Mouse (Mus musculus) lung, postnatal 0 days (tissue): ENCODE data around the gene Abracl. TPM values are rescaled to one million over a fixed set of nuclear protein-coding genes. Genes with fewer than 3 reads are reported as not detected.

ENCODE experiments used
- ATAC-seq: fragments of 200-750 bp; cut with Nextera tagmentation; 2 replicates; pipeline ENCODE4 v1.8.0; 2017; ENCODE audit warnings: moderate library complexity
- DNase-seq: peaks from one replicate; pipeline ENCODE4 v3.0.0-alpha.2; 2016; ENCODE audit warnings: low spot score
- H3K27ac ChIP-seq: fragments of 300-500 bp; sonication (generic); 2 replicates; pipeline ENCODE4 v1.5.1; 2014; ENCODE audit warnings: antibody characterized with exemption, mild to moderate bottlenecking, low read length, mixed read lengths
- H3K27me3 ChIP-seq: fragments of 300-500 bp; sonication (generic); replicated peaks from 2 replicates; pipeline ENCODE4 v1.6.1; 2014; ENCODE audit warnings: low read length, mixed read lengths; ENCODE audit not compliant: insufficient read depth
- H3K36me3 ChIP-seq: fragments of 300-500 bp; sonication (generic); 2 replicates; pipeline ENCODE4 v1.6.1; 2014; ENCODE audit warnings: low read length, mixed read lengths; ENCODE audit not compliant: insufficient read depth
- H3K4me1 ChIP-seq: fragments of 300-500 bp; sonication (generic); 2 replicates; pipeline ENCODE4 v1.6.1; 2014; ENCODE audit warnings: antibody characterized with exemption, low read depth, low read length, mixed read lengths; ENCODE audit not compliant: insufficient read depth
- H3K4me2 ChIP-seq: fragments of 300-500 bp; sonication (generic); replicated peaks from 2 replicates; pipeline ENCODE4 v1.6.1; 2014; ENCODE audit warnings: low read depth, mild to moderate bottlenecking, low read length, moderate library complexity, mixed read lengths
- H3K4me3 ChIP-seq: fragments of 300-500 bp; sonication (generic); 2 replicates; pipeline ENCODE4 v1.5.1; 2014; ENCODE audit warnings: low read depth, low read length
- H3K9ac ChIP-seq: fragments of 300-500 bp; sonication (generic); replicated peaks from 2 replicates; pipeline ENCODE4 v1.6.1; 2014; ENCODE audit warnings: low read depth, mild to moderate bottlenecking
- H3K9me3 ChIP-seq: fragments of 300-500 bp; sonication (generic); 2 replicates; pipeline ENCODE4 v1.6.1; 2016; ENCODE audit warnings: low read length, mixed read lengths
- CTCF ChIP-seq: IDR thresholded peaks from 2 replicates; pipeline ENCODE4 v1.5.1; 2016; ENCODE audit warnings: antibody characterized with exemption, mild to moderate bottlenecking
- EP300 ChIP-seq: IDR thresholded peaks from 2 replicates; pipeline ENCODE4 v1.6.1; 2016; ENCODE audit warnings: antibody characterized with exemption, mild to moderate bottlenecking, control low read depth
- WGBS: fragments of 180-500 bp; shearing (Covaris S2); extraction: QIAGEN DNeasy Blood & Tissue Kit; methylation state at CpG from one replicate; pipeline ENCODE4 v1.1.7; 2014; 5-methylcytosine and 5-hydroxymethylcytosine counted together
- polyA plus RNA-seq: library from polyadenylated mRNA; unstranded; fragments of >200 nt; fragmentation: Nextera tagmentation; extraction: Ambion mirVana; gene quantifications from 2 replicates; pipeline ENCODE4 v1.2.1, GENCODE M21; 2015

The Abracl gene
- polyA plus RNA-seq: 137 and 148 TPM in 2 replicates

- TF ChIP-seq CTCF (peak; percentile 59), EP300 (no peak)
- WGBS: under 1% methylated on average over 36 of the region's 37 CpGs
Observed at GRCm38 (mm10) chr10:18022741-18023347, at the start of gene Abracl. Abracl (minus strand) TSS chr10:18023288.

DNA sequence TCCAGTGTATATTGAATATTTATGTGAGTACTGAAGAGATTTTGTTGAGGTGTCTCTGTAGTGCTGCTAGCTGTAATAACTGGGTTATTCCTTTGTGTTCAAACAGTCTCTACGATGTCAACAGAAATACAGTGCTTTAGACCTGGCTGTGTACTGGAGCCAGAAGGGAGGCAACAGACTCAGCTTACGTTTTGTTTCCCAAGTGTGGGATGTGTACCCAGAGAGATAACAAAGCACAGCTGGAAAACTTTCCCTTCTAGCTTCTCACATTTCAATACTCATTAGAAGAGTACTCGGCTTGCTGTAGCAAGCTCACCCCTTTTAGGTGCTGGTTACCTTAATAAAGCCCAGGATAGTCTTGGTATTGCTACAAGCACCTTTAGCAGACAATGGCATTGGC, 49.8 kb upstream of the Abracl start:
- 58% methylated on average over 3 of the region's 3 CpGs for WGBS
- Histone ChIP-seq H3K9ac (no peak overlapping the region), H3K4me1 (peaks cover 7% of the 10 kb centered on the region; the same call in 1 of the 2 replicates), H3K4me3 (no peak overlapping the region), H3K27ac (no peak overlapping the region), H3K4me2 (no peak overlapping the region), H3K36me3 (no peaks in the 10 kb centered on the region), H3K9me3 (no peaks in the 10 kb centered on the region), H3K27me3 (no peaks in the 10 kb centered on the region)
- ATAC-seq (no peak), DNase-seq (no peak)
- TF ChIP-seq EP300 (no peak), CTCF (no peak)

More at GRCm38 (mm10) chr10:18022741-18023347, at the start of gene Abracl:
- Histone ChIP-seq H3K36me3 (no peaks in the 10 kb centered on the region), H3K9me3 (no peaks in the 10 kb centered on the region), H3K27me3 (no peaks in the 10 kb centered on the region), H3K27ac (peak within 1 kb of the TSS; percentile 92), H3K9ac (peak within 1 kb of the TSS; percentile 70), H3K4me1 (no peaks in the 10 kb centered on the region), H3K4me2 (peak within 1 kb of the TSS; percentile 73), H3K4me3 (peak within 1 kb of the TSS; percentile 81)
- ATAC-seq: peak; percentile 96
- DNase-seq: peak; percentile 95

DNA sequence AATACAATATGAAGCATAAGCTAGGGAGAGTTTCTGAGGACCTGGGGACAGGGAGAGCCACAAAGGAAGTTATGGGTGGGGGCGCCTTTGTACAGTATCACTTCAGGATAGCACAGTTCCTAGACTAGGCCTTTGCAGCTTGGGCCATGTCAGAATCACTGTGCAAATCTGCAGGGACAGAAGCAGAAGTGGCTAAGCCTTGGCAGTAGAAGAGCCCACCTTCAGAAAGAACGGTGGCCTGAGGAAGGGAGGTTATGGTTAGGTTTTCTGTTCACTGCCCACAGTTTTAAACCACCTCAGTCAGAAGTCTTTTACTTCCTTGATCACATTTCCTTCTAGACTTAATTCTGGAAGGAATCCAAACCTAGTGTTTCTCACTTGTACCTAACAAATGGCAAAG, 47.5 kb upstream of the Abracl start:
- no peak for ATAC-seq
- no peak for TF ChIP-seq EP300
- TF ChIP-seq CTCF: no peak
- 67% methylated on average over 2 of the region's 2 CpGs for WGBS
- Histone ChIP-seq H3K27me3 (no peaks in the 10 kb centered on the region), H3K9ac (no peak overlapping the region; the same call in 1 of the 2 replicates), H3K9me3 (no peaks in the 10 kb centered on the region), H3K4me2 (no peak overlapping the region), H3K36me3 (no peaks in the 10 kb centered on the region), H3K27ac (no peak overlapping the region), H3K4me1 (peaks cover 10% of the 10 kb centered on the region; the same call in 1 of the 2 replicates), H3K4me3 (no peak overlapping the region)
- no peak for DNase-seq

- Histone ChIP-seq H3K4me2 (no peak overlapping the region), H3K4me1 (peaks cover 10% of the 10 kb centered on the region; the same call in 1 of the 2 replicates), H3K27me3 (no peaks in the 10 kb centered on the region), H3K27ac (no peak overlapping the region), H3K4me3 (no peak overlapping the region), H3K9me3 (no peaks in the 10 kb centered on the region), H3K9ac (no peak overlapping the region), H3K36me3 (no peaks in the 10 kb centered on the region)
- ATAC-seq (no peak), DNase-seq (no peak)
- WGBS: 50% methylated on average over 3 of the region's 3 CpGs
- TF ChIP-seq CTCF: no peak
- no peak for TF ChIP-seq EP300
Observed at GRCm38 (mm10) chr10:18070144-18070543, 47.1 kb upstream of the Abracl start.

GRCm38 (mm10) chr10:18069576-18069975, 46.5 kb upstream of the Abracl start:
- Histone ChIP-seq H3K4me1 (peaks cover 10% of the 10 kb centered on the region; the same call in 1 of the 2 replicates), H3K36me3 (no peaks in the 10 kb centered on the region), H3K9me3 (no peaks in the 10 kb centered on the region), H3K9ac (no peak overlapping the region), H3K27ac (no peak overlapping the region), H3K27me3 (no peaks in the 10 kb centered on the region), H3K4me3 (no peak overlapping the region), H3K4me2 (no peak overlapping the region)
- TF ChIP-seq EP300: no peak
- TF ChIP-seq CTCF: no peak
- DNase-seq (no peak), ATAC-seq (no peak)
- WGBS: 80% methylated on average over 2 of the region's 2 CpGs

DNA sequence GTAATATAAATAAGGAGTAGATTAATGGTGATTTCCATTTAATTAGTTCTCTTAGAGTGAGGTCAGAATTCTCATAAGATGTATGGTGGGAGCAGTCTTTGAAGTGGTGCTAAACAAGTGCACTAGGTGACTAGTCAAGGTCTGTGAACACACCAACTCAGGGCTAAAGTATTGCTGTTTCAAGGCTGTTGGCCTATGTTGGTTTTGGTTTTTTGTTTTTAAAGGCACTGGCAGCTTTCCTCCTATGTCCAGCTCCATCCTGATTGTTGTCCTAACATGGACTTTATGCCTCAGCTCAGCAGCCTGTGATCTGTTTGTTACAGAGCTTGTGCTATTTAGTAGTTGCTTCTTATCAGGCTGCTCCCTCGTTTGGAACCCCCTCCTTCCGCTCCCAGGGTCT, 45.8 kb upstream of the Abracl start:
- TF ChIP-seq EP300: no peak
- no peak for TF ChIP-seq CTCF
- Histone ChIP-seq H3K9ac (no peak overlapping the region), H3K27me3 (no peaks in the 10 kb centered on the region), H3K4me3 (no peak overlapping the region), H3K9me3 (no peaks in the 10 kb centered on the region), H3K36me3 (no peaks in the 10 kb centered on the region), H3K4me2 (no peak overlapping the region), H3K4me1 (peaks cover 10% of the 10 kb centered on the region; the same call in 1 of the 2 replicates), H3K27ac (no peak overlapping the region)
- ATAC-seq (no peak), DNase-seq (no peak)
- WGBS: 82% methylated on average over 2 of the region's 2 CpGs
